Mouse (Mus musculus) E14TG2a.4 (cell line): ENCODE results near the gene Icmt.

Experiments used
- CTCF ChIP-seq: conservative IDR thresholded peaks from 2 replicates; pipeline ENCODE4 v1.5.1; 2014; ENCODE audit warnings: low read length
- NANOG ChIP-seq: IDR thresholded peaks from 2 replicates; pipeline ENCODE4 v1.6.1; 2014; ENCODE audit warnings: borderline replicate concordance, low read length, mixed read lengths
- POU5F1 ChIP-seq: IDR thresholded peaks from 2 replicates; pipeline ENCODE4 v1.6.1; 2014; ENCODE audit warnings: low read length, borderline replicate concordance

DNA sequence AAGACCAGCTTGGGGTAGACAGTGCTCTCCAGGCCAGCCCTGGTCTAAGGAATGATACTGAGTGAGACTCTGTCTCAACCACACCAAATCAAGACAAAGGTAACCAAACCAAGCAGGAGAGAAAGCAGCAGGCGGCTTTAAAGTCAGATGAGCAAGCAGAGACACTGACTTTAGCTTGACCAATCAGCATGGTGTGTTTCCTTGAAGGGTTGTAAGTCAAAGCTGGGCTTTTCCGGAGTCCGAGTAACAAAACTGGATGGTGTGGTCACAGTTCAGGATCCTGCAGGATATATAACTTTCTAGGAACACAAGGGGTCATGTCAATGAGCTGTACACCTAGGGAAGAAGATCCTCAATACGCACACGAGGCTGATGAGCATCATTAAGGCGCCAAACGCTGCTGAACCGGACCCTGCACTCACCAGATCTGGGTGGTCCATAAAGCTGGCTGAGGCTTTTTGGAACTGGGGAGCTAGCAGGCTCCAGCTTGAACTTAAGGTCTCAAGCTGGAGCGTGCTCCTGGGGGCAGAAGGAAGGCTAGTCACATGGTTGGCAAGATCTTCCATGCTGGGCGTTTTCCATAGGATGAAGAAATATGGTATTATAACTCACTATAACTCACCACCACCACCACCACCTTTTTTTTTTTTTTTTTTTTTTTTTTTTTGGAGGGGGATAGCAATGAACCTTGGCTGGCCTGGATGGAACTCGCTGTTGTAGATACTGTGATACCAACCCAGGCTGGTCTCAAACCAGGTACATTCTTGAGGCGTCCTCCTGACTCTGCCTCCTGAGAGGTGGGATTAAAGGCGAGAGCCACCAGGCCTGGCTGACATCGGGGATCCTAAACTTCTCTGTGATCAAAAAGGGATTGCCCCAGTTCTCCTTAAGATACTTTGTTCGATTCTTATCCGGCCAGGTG lies 27.9 kb downstream of the Icmt start:
- TF ChIP-seq CTCF (no peak), NANOG (no peak), POU5F1 (no peak)
